Mouse (Mus musculus) G1E (cell line): ENCODE results near the gene Gm49380. TPM values are rescaled to one million over a fixed set of nuclear protein-coding genes. Genes with fewer than 3 reads are reported as not detected.
"Not testable (repeated sequence)": the region's sequence is repeated elsewhere in the genome, so short reads cannot be mapped to it uniquely, and the experiment has no call there.

Experiments
- ATAC-seq: 2 replicates; pipeline ENCODE4 v1.8.0; 2016; ENCODE audit warnings: mild to moderate bottlenecking; ENCODE audit not compliant: insufficient number of reproducible peaks, poor library complexity, low FRiP score, severe bottlenecking; ENCODE audit errors: extremely low read depth
- DNase-seq: peaks from one replicate; pipeline ENCODE4 v3.0.0; 2012; ENCODE audit warnings: low spot score
- H3K27me3 ChIP-seq: 2 replicates; pipeline ENCODE4 v1.6.1; 2012; ENCODE audit warnings: mild to moderate bottlenecking, low read length, inconsistent platforms; ENCODE audit not compliant: insufficient read depth
- H3K36me3 ChIP-seq: replicated peaks from 2 replicates; pipeline ENCODE3; 2012; ENCODE audit warnings: mild to moderate bottlenecking, inconsistent platforms
- H3K4me1 ChIP-seq: 2 replicates; pipeline ENCODE4 v1.6.1; 2012; ENCODE audit warnings: low read depth, low read length, inconsistent platforms, mixed read lengths; ENCODE audit not compliant: insufficient read depth
- H3K4me3 ChIP-seq: 2 replicates; pipeline ENCODE4 v1.5.1; 2012; ENCODE audit warnings: low read depth, mild to moderate bottlenecking, inconsistent platforms, low read length, moderate library complexity, mixed read lengths
- H3K9me3 ChIP-seq: replicated peaks from 2 replicates; pipeline ENCODE4 v1.6.1; 2012; ENCODE audit warnings: inconsistent platforms
- CTCF ChIP-seq: IDR thresholded peaks from 2 replicates; pipeline ENCODE4 v1.5.1; 2012; ENCODE audit warnings: low read depth, low read length, inconsistent platforms, mixed read lengths
- GATA1 ChIP-seq: IDR thresholded peaks from 2 replicates; pipeline ENCODE4 v1.6.1; 2012; ENCODE audit warnings: borderline replicate concordance, low read length, inconsistent platforms, mixed read lengths
- GATA2 ChIP-seq: IDR thresholded peaks from 2 replicates; pipeline ENCODE4 v1.6.1; 2012; ENCODE audit warnings: low read depth, low read length, inconsistent platforms, borderline replicate concordance
- POLR2AphosphoS5 ChIP-seq: IDR thresholded peaks from 2 replicates; pipeline ENCODE4 v1.6.1; 2012; ENCODE audit warnings: low read depth, low read length, inconsistent platforms; ENCODE audit not compliant: insufficient replicate concordance
- TAL1 ChIP-seq: conservative IDR thresholded peaks from 2 replicates; pipeline ENCODE4 v1.6.1; 2012; ENCODE audit warnings: low read depth, low read length, inconsistent platforms, mixed read lengths
- polyA plus RNA-seq: library from polyadenylated mRNA; stranded (reverse); fragments of >175 nt; gene quantifications from 2 replicates; pipeline ENCODE4 v1.2.3, GENCODE M21; 2012
- total RNA-seq, 2 experiments: library from RNA; stranded (forward) in 1 of 2; stranded (reverse) in 1 of 2; fragments of 200-1000 nt in 1 of 2; fragments of >200 nt in 1 of 2; fragmentation: Nextera tagmentation in 1 of 2; gene quantifications; 2 replicates each; pipeline ENCODE4 v1.2.3; 2014 to 2017

Gm49380 gene
- total and polyA plus RNA-seq, 3 experiments: 0.27 TPM; not detected in 2

GRCm38 (mm10) chr9:44114453-44114852 is 1.2 kb upstream of the Gm49380 start:
- peaks cover 24% of the 10 kb centered on the region for H3K4me1 ChIP-seq
- H3K27me3 ChIP-seq: 0 out of 2 replicates have a peak, but pooled peaks cover 6% of the 10 kb centered on the region
- no peak overlapping the region for H3K4me3 ChIP-seq
- H3K9me3 ChIP-seq: no peaks in the 10 kb centered on the region
- peaks cover 12% of the 10 kb centered on the region for H3K36me3 ChIP-seq
- TF ChIP-seq GATA2 (no peak), TAL1 (no peak), GATA1 (no peak), CTCF (no peak), POLR2AphosphoS5 (no peak)
- ATAC-seq: no peak
- no peak for DNase-seq

DNA sequence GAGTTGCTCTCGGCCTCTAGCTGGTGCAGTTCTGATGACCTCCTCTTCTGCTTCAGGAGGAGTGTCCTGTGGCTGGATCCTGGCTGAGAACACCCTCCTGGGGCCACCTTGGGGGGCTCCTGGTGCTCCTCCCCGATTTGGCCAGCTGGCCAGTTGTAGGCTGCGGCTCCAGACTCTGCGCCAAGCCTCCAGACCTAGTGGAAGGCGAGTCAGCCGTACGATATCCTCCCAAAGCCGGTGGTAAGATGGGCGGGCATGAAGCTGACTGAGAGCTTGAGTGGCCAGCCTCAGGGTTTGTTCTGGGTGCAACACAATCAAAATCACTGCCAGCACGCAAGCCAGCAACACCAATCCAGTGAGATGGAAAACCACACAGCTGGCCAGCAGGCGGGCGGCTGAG is 1.4 kb downstream of the Gm49380 start:
- ATAC-seq: not testable (repeated sequence)
- peaks cover 50% of the 10 kb centered on the region for H3K4me1 ChIP-seq

DNA sequence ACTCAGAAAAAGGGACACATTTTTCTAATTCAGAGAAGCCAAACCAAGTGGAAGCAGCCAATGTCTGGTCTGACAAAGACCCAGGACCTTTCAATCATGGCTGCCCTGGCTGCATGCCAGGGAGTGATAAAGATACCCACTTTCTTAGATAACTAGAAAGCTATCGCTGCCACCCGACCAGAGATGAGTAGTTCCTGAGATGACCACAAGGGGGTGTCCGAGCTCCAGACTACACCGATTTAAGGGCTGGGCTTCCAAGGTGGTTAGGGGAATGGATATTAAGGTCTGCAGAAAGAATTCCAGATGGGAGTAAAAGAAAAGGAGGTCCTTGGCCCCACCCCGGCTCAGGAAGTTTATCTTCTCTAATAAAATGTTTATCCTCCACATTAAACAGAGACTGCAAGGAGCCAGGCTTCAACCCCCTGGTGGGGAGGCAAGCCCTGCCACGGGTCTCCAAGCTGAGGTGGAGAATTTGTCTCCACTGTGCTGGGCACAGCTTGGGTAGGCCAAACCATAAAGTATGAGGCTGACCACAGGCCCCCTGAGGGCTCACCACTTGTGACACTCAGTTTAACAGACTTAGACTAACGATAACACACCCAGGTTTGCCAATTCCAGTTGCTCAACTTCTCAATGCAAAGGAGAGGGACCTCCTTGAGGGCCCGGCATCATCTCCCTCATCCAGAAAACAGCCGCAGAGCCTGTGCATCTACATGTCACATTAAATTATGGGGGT is 3.8 kb downstream of the Gm49380 start:
- Histone ChIP-seq H3K27me3 (no peaks in the 10 kb centered on the region), H3K9me3 (no peaks in the 10 kb centered on the region), H3K4me1 (peaks cover 53% of the 10 kb centered on the region), H3K4me3 (no peak overlapping the region; the same call in 1 of the 2 replicates), H3K36me3 (peaks cover 61% of the 10 kb centered on the region)
- DNase-seq (peak; percentile 54), ATAC-seq (no peak)
- TF ChIP-seq GATA1: no peak
- peak; percentile 76 for TF ChIP-seq CTCF

More for the DNA sequence above, 1.4 kb downstream of the Gm49380 start:
- not testable (repeated sequence) for DNase-seq, H3K27me3 ChIP-seq, H3K9me3 ChIP-seq
- peaks cover 38% of the 10 kb centered on the region for H3K36me3 ChIP-seq
- H3K4me3 ChIP-seq: peak overlapping the region; percentile 83; the same call in 1 of the 2 replicates

DNA sequence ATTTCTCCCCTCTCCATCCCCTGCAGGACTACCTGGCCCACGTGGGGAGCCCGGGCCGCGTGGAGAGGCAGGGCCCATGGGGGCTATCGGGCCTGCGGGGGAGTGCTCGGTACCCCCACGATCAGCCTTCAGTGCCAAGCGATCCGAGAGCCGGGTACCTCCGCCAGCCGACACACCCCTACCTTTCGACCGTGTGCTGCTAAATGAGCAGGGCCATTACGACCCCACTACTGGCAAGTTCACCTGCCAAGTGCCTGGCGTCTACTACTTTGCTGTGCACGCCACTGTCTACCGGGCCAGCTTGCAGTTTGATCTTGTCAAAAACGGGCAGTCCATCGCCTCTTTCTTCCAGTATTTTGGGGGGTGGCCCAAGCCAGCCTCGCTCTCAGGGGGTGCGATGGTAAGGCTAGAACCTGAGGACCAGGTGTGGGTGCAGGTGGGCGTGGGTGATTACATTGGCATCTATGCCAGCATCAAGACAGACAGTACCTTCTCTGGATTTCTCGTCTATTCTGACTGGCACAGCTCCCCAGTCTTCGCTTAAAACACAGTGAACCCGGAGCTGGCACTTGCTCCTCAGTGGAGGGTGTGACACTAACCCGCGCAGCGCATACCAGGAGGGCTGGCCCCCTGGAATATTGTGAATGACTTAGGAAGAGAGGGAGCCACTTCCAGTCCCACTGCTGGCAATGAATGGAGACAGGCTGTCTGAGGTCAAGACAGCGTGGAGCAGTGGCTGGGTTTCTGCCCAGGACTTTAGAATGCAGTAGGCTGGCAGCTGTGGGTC is 4.8 kb downstream of the Gm49380 start:
- H3K4me1 ChIP-seq: peaks cover 47% of the 10 kb centered on the region

GRCm38 (mm10) chr9:44107557-44108179 is 5.6 kb downstream of the Gm49380 start:
- no peaks in the 10 kb centered on the region for H3K9me3 ChIP-seq
- ATAC-seq: no peak
- no peaks in the 10 kb centered on the region for H3K27me3 ChIP-seq
- no peak for DNase-seq
- TF ChIP-seq CTCF: peak; percentile 42; the same call in 1 of the 2 replicates
- no peak for TF ChIP-seq POLR2AphosphoS5
- TF ChIP-seq TAL1: no peak
- H3K36me3 ChIP-seq: peaks cover 80% of the 10 kb centered on the region
- H3K4me3 ChIP-seq: no peak overlapping the region
- peaks cover 47% of the 10 kb centered on the region for H3K4me1 ChIP-seq

More for the DNA sequence above, 4.8 kb downstream of the Gm49380 start:
- Histone ChIP-seq H3K9me3 (no peaks in the 10 kb centered on the region), H3K27me3 (no peaks in the 10 kb centered on the region), H3K36me3 (peaks cover 72% of the 10 kb centered on the region), H3K4me3 (no peak overlapping the region)
- TF ChIP-seq POLR2AphosphoS5 (no peak), TAL1 (no peak), GATA2 (no peak), CTCF (no peak; the same call in 1 of the 2 replicates), GATA1 (no peak)
- ATAC-seq: no peak
- DNase-seq: no peak

GRCm38 (mm10) chr9:44107110-44107509 is 6.2 kb downstream of the Gm49380 start, which contains the start of gene C1qtnf5:
TSS of gene C1qtnf5 (plus strand) at chr9:44107245.
- Histone ChIP-seq H3K27me3 (no peaks in the 10 kb centered on the region), H3K9me3 (no peaks in the 10 kb centered on the region), H3K4me3 (no peak within 1 kb of the TSS), H3K4me1 (peaks cover 47% of the 10 kb centered on the region), H3K36me3 (peaks cover 86% of the 10 kb centered on the region)
- ATAC-seq (no peak), DNase-seq (no peak)
- TF ChIP-seq POLR2AphosphoS5 (no peak), TAL1 (no peak), GATA2 (no peak), GATA1 (no peak), CTCF (no peak)
